Mouse (Mus musculus) lung, adult 2 months (tissue): ENCODE data around the gene Bet1l.

Experiments used
- CTCF ChIP-seq: fragments of 200-500 bp; IDR thresholded peaks from 2 replicates; pipeline ENCODE4 v1.5.1; 2011; ENCODE audit warnings: mild to moderate bottlenecking, low read length, control low read depth; ENCODE audit not compliant: insufficient read depth
- POLR2A ChIP-seq: fragments of 200-500 bp; IDR thresholded peaks from 2 replicates; pipeline ENCODE4 v1.6.1; 2011; ENCODE audit warnings: low read depth, mild to moderate bottlenecking, control low read depth, low read length, borderline replicate concordance; ENCODE audit errors: extremely low read depth

GRCm38 (mm10) chr7:140854483-140854882 lies 2.9 kb downstream of the Bet1l start:
- TF ChIP-seq CTCF (no peak), POLR2A (no peak)
